Mouse (Mus musculus) R1 (cell line): ENCODE data around the gene Galnt11.

Experiments used
- DNase-seq: peaks from one replicate; pipeline ENCODE4 v3.0.0-alpha.2; 2018; ENCODE audit warnings: low read depth, low spot score

The Galnt11 gene

DNA sequence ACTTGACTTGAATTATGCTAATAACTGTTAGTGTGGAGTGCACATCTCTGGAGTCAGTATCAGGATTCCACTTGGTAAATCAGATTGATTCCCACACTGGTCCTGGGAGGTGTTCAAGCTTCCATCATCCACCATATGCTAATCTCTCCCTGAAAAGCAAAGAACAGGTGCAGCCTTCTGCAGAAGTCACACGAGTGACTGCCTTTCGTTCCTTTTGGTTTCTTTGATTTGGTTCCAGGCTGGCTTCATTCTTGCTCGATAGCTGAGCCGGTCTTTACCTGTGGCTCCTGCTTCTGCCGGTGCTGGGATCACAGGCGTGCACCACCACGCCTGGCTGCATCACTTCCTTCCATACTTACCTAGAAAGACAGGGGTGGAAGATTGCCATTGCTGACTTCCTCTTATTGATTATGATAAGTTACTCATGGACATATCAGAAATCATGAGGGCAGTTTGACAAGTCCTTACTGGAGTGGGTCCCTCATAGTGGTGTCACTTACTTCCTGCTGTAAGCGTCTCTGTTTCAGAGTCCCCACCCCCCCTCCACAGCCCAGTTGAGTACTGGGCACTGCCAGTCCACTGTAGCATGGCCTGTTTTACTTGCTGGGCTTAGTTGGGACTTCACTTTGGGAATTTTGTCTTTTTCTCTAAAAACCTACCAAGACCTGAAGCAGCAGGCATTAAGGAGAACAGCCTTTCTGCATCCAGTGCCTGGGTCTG lies 31.3 kb downstream of the Galnt11 start:
- no peak for DNase-seq

DNA sequence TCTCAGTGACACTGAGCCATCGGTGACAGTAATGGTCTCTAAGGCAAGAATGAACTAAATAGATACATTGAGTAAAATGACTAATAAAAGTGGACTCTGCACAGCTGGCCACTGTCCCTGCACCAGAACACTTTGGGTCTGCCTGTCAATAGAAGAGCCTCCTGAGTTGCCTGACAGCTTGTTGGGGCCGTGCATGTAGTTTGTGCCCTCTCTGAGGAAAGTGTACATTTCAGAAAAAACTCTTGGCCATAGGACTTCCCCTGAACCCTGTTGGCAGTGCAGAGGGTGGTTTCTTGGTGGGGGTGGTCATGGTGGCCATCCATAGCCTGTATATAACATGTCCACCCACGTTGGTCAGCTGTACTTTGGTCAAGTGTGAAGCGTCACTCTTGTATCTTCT lies 32.8 kb downstream of the Galnt11 start:
- no peak for DNase-seq

- no peak for DNase-seq
These were observed 35.0 kb downstream of the Galnt11 start for GRCm38 (mm10) chr5:25256686-25257085.

DNA sequence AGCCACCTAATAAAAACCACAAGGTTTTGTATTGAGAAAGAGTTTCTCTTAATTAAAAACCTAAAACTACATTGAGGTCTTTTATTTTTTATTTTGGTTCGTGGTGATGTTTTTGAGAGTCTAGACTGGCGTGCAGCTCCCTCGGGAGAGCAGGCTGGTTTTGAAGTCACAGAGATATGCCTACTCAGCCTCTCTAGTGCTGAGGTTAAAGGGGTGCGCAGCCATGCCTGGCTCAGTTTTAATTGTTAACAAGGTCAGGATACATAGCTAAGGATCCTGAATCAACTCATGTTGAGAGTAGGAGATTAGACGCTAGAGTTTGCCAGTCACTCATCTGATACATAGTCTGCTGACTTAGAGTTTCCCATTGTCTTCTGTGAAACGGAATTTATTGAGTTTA lies 39.7 kb downstream of the Galnt11 start:
- no peak for DNase-seq

DNA sequence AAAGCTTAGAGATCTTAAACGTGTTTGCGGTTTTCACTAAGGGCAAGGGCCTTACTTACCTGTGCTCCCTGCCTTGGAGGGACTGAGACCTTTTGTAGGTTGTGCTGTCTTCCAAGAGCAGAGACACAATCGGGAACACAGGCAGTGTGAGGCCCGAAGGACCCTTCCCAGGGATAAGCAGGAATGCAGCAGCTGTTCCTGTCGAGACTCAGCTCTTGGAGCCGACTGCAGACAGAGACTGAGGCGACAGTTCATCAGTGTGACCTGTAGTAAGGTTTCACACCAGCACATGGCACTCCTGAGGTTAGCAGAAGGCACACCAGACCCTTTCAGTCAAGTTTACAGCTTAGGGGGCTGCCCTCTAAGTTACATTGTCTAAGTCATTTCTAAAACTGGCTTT lies 40.6 kb downstream of the Galnt11 start:
- no peak for DNase-seq

GRCm38 (mm10) chr5:25268258-25268888 lies 46.7 kb downstream of the Galnt11 start:
- DNase-seq = no peak

- DNase-seq = peak; percentile 91
These were observed 53.9 kb downstream of the Galnt11 start for GRCm38 (mm10) chr5:25275629-25276028.

- no peak for DNase-seq
These were observed 54.7 kb downstream of the Galnt11 start for GRCm38 (mm10) chr5:25276365-25276764.

- no peak for DNase-seq
These were observed 62.3 kb downstream of the Galnt11 start for GRCm38 (mm10) chr5:25283988-25284387.

GRCm38 (mm10) chr5:25296830-25297229 lies 75.1 kb downstream of the Galnt11 start:
- DNase-seq = no peak

DNA sequence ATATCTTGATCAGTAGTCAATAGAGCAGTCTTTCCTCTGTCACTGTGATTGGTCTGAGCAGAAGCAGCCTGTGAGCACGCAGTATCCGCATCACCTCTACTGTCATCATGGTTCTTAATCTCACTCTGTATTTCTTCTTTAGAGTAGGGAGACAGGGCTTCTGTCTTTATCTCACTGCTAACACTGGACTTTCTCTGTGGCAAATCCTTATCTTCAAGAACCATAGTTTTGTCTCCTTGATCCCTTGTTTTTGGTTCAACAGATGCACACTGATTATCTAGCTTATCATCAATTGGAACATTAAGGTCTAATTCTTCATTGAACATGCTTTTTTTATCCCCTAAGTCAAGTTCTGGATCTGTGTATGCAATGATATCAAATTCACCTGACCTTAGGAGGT lies 88.5 kb downstream of the Galnt11 start:
- DNase-seq = no peak

- no peak for DNase-seq
These were observed 92.2 kb downstream of the Galnt11 start for GRCm38 (mm10) chr5:25313881-25314280.
